Mouse (Mus musculus) adipocyte (in vitro differentiated cells): ENCODE data around the gene Pik3cb.

Experiments used
- DNase-seq: peaks from one replicate; pipeline ENCODE4 v3.0.0-alpha.2; 2016; ENCODE audit warnings: low spot score

Gene Pik3cb

DNA sequence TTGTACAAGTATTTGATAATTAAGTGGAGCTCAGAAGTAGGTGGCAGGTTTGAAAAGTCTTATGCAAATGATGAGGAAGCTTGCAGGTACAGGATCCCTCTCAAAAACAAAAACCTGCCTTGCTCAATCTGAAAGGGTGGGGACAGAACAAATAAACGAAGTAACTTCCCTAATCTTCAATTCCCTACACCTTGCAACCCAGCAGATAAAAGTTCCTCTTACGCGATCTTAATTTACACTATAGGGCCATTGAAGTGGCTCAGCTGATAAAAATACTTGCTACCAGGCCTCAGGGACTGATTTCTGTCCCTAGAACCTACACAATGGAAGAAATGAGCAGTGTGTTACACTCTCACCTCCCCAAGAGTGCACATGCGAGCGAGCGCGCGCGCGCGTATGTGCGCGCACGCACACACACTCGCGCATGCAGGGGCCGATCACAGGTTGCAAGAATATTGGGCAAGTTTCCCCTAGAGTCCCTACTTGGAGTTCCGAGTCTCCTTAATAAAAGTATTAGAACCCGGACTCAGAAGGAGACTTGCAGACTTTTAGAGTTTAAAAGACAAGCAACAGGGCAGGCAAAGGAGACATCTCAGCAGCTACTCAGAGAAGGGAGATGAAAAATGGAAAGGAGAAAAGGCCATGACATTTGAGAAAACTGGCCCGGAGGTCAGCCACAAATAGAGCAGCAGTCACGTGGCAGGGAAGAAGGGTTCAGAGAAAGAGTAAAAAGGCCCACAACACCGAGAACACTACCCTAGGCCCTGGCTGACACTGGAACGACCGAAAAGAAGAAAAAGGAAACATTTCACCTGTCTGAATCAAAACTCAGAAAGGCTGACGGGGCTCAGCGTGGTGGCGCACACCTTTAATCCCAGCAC is 6.7 kb upstream of the Pik3cb start:
- DNase-seq: no peak

DNA sequence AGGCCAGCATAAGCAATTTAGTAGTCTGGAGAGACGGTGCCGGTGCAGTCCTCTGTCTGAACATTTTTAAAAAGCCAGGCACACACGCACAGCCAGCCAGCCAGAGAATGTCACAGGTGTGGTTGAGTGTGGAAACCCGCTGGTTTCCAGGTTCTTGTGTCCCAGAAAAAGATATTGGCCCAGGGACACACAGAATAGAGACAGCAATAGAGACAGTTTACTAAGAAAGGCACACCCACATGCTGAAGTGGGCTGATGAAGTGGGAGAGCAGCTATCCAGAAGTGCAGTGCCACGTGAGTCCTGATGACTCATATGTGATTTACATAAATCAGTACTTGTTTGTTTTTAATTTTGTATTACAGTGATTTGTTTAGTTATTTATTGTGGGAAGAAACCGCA is 5.3 kb upstream of the Pik3cb start:
- no peak for DNase-seq

DNA sequence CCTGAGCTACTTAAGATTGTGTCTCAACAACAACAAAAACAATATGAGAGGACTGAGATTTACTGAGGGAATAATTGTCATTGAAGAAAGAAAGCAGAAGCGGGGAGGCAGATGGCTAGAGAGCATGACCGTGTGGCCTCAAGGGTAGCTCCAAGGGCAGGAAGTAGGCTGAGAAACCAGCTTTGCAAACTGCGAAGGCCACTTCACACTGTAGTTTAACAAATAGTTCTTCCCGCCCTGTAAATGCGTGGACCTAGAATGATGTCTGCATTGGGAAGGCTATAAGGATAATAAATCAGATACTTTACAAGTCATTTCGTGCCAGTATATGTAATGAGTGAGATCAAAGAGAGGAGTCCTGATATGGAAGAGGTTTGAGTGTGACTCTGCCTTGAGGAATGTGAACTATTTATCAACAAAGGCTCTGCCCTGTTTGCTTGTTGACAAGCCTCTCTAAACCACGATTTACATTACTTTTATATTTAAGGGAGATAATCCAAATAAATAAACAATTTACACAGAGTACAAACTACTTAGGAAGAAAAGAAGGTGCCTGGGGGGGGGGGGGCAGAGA is 4.1 kb upstream of the Pik3cb start:
- DNase-seq: no peak

DNA sequence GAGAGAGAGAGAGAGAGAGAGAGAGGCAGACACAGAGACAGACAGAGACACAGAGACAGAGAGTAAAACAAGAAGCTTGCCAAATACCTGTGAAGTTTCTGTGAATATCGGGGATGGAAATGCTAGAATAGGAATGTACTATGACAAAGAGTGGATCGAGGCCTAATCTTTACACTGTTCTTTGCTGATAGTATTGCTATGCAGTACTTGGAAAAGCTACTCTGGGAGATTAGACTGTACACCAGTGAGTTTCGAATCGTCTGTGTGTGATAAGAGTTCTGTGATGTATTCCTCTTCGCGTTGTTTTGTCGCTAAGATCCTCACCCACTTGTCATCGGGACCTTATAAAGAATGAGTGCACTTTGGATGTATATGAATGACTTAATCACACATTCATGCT is 1.2 kb upstream of the Pik3cb start:
- no peak for DNase-seq

DNA sequence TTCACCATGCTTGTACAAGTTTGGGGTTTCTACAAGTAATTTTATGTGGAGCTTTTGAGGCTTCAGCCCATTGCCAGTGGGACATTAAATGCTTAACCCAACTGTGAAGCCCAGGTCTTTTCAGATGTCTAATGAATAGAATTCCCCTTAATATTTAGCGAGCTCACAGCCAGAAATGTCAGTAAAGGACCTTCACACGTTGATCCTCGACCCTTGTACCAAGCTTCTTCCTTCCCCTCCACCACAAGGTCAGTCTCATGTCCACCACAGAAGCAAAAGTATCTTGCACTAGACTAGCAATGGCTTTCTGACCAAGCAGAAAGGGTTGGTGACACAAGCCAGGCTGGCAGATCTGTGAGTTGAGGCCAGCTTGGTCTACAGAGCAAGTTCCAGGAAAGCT is 750 bp upstream of the Pik3cb start:
- no peak for DNase-seq

DNA sequence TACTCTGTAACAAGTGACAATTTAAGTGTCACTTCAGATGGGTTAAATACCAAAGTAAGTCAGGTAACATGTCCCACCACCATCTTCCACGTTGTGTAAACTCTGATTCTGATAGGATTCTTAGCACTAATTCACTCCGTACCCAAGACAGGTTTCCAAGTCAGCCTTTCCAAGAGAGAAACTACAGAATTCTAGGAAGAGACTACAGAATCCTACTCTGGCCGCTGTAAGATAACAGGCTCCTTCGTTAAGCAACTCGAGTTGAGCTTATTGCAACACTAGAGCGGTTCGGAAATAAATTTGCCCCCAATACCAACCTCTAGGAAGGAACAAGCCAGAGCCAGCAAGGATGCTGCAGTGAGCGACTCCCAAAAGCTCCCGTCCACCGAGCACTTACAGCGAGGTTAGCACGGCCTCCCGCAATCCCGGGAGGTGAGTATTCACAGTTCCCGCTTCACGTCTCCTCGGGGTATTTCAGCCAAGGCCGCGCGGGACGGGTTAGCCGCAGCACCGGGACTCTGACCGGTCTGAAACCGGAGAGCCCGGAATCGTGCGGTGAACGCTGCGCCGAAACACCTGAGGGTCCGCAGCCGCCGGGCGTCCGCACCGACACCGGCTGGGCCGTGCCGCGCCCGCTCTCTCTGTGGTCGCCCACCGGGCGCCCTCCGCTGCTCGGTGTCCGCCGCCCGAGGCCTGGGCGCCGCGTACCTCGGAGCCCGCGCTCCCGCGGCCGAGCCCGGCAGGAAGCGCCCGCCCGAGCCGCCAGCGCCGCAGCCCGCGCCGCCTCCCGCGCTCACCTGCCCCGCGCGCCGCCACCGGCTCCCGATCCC is 1.0 kb downstream of the Pik3cb start:
- peak; percentile 14 for DNase-seq

DNA sequence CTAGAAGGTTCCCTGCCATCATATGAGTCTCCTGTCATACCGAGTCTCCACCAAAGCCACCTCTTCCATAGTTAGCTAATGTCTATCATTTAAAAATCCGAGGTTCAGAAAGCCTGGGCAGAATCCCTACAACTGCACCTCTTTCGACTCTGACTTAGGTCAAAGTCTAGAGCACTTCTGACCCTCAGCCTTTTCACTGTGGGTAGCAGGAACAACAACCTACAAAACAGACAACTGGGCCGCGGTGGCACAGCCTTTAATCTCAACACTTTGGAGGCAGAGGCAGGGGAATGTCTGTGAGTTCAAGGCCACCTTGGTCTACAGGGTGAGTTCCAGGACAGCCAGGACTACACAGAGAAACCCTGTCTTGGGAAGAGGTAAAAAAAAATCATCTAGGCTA is 3.1 kb downstream of the Pik3cb start:
- no peak for DNase-seq

DNA sequence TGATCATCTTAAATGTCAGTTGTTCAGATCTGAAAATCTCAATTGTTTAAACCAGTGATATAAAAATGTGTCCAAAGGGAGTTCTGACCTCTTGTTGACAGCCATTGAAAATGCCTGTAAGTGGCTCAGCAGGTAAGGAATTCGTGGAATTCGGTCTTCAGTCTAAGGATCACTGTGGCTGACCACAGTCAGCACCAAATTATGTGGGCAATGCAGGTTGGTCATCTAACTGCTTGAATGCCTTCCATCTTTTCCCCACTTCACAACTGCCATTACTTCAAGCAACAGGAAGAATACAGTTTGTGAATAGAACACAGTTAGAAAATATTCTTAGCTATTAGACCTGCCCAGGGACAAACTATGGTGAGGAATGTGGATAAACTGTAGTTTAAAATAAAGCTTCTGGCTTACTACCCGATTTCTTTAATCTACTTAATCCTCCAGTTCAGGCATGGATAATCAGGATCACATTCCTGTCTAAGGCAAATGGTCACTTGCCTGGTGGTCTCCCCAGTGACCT is 8.4 kb downstream of the Pik3cb start:
- DNase-seq: no peak

DNA sequence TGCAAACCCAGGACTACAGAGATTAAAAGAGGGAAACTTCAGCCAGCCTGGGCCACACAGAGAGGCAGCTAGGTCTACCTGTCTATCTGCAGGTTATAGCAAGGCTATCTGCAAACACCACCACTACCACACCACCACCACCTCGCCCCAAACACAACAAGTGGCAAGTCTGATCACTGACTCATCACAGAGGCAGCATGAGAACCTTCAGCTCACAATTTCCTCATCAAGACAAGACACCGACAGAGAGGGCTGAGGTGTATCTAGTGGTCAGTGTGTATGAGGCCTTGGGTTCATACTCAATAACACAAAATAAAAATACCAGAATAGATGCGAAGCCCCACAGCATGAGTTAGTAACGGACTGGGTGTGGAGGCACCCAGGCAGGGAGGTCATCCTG is 9.3 kb downstream of the Pik3cb start:
- no peak for DNase-seq

DNA sequence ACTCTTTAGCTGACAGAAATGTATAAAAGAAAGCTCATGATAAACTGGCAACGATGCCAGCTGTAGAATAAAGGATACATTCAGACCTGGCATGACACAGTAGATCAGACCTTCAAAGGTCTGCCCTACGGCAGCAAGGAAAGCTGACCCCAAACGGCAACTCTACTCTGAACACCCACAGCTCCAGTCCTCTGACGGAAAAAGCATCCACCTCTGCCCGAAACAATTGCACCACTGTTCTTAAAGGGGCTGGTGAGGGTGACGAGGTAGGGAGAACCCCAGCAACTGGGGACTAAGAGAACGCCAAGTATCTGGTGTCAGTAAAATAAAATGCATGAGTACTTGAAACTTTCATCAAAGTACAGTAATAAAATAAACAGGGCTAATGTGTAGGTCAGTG is 12.8 kb downstream of the Pik3cb start:
- DNase-seq: no peak

DNA sequence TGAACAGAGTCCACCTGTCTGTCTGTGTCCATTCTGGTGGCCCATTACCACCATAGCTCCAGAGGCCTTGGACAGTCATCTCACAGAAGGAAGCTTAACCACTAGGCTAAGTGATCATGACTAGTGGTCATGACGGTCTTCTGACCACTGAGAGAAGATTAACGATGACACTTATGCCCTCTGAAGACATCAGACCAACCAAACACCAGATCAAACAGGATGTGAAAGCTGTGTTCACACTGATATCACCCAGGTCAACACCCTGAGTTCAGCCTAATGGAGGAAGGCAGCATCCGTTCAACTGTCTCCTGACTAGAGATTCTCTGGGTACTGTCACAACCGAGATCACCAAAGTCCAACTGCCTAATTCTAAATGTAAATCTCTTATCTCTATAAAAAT is 17.7 kb downstream of the Pik3cb start:
- no peak for DNase-seq

DNA sequence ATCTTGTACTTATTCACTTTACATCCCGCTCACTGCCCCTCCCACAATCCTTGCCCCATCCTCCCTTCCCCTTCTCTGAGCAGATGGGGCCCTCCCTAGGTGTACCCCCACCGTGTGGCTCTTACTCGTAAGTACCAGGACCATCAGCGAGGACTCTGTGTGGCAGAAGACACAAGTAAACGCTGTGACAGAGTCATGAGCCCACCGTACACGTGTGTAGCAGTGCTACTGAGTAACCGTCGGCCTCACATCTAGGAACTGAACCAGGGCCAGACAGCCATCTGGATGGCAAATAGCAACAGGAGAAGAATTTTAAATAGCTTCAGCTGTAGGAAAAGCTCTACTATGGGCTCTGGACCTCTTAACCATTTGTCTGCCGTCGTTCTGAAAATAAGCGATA is 28.0 kb downstream of the Pik3cb start:
- DNase-seq: no peak

DNA sequence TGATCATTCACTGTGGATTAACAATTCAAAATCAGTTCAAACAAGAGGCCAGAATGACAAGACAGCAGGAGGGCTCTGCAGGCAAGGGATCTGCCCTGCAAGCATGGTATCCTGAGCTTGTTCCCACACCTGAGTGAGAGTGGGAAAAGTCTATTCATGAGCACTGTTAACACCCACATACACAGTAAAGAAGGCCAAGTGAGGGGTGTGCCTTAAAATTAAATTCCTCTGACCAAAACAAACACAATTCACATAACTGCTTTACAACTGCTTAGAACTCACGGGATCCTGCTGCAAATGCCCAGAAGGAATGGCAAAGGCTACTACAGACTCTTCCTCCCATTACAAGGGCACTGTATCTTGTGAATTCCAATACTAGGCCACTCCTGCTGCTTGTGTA is 29.3 kb downstream of the Pik3cb start:
- no peak for DNase-seq

DNA sequence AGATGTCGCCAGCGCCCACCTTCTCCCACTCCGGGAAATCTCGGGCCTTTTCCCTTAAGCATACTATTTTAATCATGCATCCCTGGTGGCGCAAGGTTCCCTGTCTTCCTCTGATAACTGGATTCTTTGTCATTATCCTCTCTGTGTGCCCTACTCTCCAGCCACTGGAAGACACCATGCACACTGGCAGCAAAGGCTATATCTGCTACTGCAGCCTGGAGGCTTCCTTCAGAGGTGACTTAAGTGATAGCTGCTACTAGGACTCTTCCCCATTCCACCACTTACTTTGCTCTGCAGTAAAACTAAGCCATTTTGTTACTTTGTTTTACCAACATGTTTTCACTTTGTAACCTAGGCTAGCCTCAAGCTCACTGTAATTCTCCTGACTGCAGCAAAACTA is 30.2 kb downstream of the Pik3cb start:
- no peak for DNase-seq

DNA sequence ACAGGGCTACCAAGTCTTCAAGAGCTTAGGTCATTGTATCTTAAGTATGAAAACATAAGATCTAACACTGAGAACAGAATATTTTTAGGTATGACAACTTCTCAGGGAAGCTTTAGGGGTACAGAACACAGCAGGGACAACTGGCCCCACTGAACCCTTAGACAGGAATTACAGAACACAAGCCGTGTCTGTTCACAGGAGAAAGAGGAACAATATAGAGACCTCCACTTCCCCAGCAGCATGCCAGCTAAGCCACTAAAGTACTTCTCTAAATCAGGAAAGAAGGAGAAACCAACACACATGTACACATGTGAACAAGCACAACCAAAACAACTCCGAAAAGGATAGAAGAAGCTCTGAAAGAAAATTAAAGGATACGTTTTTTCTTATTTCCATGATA is 30.8 kb downstream of the Pik3cb start:
- no peak for DNase-seq

DNA sequence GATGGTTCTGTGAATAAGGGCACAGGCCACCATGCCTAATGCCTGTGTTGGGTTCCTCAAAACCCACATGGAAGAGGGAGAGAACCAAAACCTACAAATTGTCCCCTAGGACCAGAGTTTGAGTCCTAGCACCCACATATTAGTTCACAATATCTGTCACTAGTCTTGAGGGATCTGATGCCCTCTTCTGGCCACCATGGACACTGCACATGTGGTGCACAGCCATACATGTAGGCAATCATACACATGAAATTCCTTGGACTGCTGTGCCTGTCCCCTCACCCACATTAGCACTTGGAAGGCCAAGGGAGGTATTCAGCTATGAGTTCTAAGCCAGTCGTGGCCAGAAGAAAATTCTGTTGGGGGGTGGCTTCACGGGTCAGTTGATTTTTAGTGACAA is 36.0 kb downstream of the Pik3cb start:
- no peak for DNase-seq

DNA sequence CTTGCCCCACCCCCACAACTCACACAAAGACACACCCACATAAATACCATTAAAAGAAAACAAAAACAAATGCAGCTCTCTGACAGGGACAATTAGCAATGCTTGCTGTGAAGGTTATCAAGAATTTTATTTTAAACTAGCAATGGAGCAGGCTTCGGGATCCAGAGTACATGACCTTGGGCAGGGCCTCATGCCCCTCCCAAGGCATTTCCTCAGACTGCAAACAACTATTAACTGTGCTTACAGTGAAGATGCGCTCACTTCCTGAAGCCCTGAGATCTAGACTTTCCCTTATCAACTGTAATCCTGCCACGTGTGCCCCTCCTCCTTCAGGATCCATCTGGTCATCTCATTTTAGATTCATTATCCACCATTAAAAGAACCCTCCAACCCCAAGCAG is 36.6 kb downstream of the Pik3cb start:
- no peak for DNase-seq

DNA sequence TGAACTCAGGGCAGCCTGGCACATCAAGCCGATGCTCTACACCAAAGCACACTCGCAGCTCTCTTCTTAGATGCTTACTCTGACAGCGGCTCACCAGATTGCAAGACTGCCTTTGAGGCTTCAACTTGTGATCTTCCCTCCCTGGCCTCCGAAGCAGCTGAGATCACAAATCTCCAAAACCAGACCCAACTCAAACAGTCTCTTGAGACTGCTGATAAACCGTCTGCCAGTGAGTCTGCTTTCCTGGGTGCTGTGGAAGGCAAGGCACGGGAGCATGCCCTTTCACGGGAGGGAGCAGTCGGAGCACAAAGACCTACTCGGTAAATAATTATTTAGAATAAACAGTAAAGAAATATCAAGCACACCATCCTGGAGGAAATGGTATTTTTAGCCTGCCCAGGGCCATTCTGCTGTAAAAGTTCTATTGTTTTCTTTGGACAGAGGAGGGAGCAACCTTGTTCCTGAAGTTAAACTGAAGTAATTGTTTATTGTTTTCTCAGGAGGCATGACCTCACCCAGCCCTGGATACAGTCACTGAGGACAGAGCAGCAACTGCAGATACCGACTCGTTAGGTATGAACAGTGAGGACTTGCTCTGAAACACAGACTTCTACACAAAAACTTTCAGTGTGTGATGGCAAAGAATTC is 41.8 kb downstream of the Pik3cb start:
- DNase-seq: peak; percentile 13

DNA sequence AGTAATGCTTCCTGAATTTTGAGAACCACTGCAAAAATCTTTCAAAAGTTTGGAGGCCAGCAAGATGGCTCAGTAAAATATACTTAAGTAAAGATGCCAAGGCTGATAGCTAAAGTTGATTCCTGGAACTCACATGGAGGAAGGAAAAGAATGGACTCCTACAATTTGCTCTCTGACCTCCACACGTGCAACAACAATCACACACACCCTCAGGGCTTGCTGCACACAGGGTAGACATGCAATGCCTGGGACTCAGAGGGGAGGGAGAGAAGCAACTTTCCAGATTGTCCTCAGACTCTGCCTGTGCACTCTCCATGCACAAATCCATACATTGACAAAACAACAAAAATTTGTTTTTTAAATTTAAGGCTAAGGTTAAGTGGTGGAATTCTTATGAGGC is 42.8 kb downstream of the Pik3cb start:
- DNase-seq: no peak

DNA sequence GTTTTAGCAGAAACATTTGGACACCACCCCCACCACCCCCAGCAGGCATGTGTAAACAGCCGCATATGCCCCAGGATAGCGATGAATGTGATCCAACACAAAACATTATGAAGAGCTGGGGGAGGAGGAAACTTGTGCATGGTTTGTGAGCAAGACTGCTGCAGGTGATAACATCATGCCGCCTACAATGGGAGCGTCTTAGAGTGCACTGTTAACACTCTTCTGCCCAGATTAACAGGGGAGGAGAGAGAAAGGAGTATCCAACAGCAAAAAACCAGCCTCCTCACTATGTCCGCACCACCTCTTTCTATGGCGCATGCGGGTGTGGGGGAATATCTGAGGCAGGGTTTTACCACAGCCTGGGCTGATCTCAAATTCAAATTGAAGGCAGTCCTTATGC is 45.2 kb downstream of the Pik3cb start:
- DNase-seq: no peak

DNA sequence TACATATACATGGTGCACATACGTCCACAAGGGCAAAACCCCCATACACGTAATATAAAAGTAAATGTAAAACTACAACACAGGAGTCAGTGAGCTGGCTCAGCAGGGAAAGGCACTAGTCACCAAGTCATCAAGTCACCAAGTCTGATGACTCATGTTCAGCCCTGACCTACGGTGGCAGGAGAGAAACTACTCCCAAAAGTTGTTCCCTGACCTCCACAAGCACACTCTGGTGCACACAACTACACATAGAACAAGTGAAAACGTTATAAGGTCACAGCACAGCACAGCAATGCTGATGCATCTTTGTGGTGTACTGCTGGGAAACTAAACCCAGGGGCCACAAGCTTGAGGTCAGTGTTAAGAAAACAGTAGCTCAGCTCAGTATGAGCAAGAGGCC is 49.9 kb downstream of the Pik3cb start:
- no peak for DNase-seq

DNA sequence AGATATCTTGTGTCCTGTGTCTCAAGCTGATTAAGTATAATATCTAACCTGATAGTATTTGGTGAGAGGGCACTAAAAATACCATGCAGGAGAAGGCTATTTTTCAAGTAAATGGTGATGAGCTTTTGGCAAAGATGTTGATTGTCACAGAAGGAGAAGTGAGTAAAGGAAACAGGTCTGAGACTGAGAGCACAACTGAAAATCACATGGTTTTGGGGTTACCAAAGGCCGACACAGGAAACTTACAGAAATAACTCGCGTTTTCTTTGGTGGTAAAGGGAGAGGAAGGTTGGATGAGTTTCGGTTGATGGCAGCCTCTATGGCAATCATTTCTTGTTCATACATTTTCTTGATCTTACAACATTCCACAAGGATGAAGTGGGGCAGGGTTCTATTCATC is 50.5 kb downstream of the Pik3cb start:
- no peak for DNase-seq
